Mouse (Mus musculus) CH12.LX (cell line): ENCODE data around the gene Osbp. TPM values are rescaled to one million over a fixed set of nuclear protein-coding genes. Genes with fewer than 3 reads are reported as not detected.

Source experiments
- DNase-seq: peaks from one replicate; pipeline ENCODE4 v3.0.0-alpha.2; 2013; ENCODE audit errors: extremely low read depth
- H3K27ac ChIP-seq: 2 replicates; pipeline ENCODE4 v1.5.1; 2012; ENCODE audit warnings: low read depth, mild to moderate bottlenecking, control low read depth, moderate library complexity; ENCODE audit not compliant: insufficient read depth
- H3K27me3 ChIP-seq: replicated peaks from 2 replicates; pipeline ENCODE3; 2012; ENCODE audit warnings: inconsistent platforms
- H3K36me3 ChIP-seq, 2 experiments: replicated peaks in 1 of 2; 2 replicates each; pipeline versions ENCODE3 to v1.6.1; 2012; ENCODE audit warnings: inconsistent platforms in 1 of 2, low read length in 1 of 2, mild to moderate bottlenecking in 1 of 2, mixed read lengths in 1 of 2, moderate library complexity in 1 of 2; ENCODE audit not compliant: control insufficient read depth in 1 of 2, insufficient read depth in 1 of 2
- H3K4me1 ChIP-seq, 2 experiments: 2 replicates each; pipeline ENCODE4 v1.6.1; 2012; ENCODE audit warnings: inconsistent platforms in 1 of 2, moderate library complexity in 1 of 2; ENCODE audit not compliant: insufficient read depth in 2 of 2, control insufficient read depth in 1 of 2
- H3K4me2 ChIP-seq: 2 replicates; pipeline ENCODE4 v1.6.1; 2012; ENCODE audit warnings: low read depth, mild to moderate bottlenecking, control low read depth; ENCODE audit not compliant: poor library complexity, insufficient read depth, severe bottlenecking
- H3K4me3 ChIP-seq, 3 experiments: fragments of 150-350 bp in 1 of 3; sonication (generic) in 1 of 3; replicated peaks in 1 of 3; 2 replicates each; pipeline versions ENCODE3 to v1.5.1; 2011 to 2012; ENCODE audit warnings: low read depth in 2 of 3, low read length in 2 of 3, mild to moderate bottlenecking in 2 of 3, moderate library complexity in 2 of 3, control low read depth in 1 of 3, improper control_type of control experiment in 1 of 3, inconsistent platforms in 1 of 3, mixed read lengths in 1 of 3; ENCODE audit not compliant: poor library complexity in 1 of 3
- H3K79me2 ChIP-seq: replicated peaks from 2 replicates; pipeline ENCODE4 v1.6.1; 2012; ENCODE audit warnings: mild to moderate bottlenecking, moderate library complexity; ENCODE audit not compliant: control insufficient read depth, poor library complexity, insufficient read depth, severe bottlenecking; ENCODE audit errors: extremely low read depth
- H3K9ac ChIP-seq: 2 replicates; pipeline ENCODE4 v1.6.1; 2012; ENCODE audit warnings: low read depth, mild to moderate bottlenecking, control low read depth, moderate library complexity; ENCODE audit not compliant: insufficient read depth
- H3K9me3 ChIP-seq: replicated peaks from 2 replicates; pipeline ENCODE3; 2012; ENCODE audit warnings: low read length, inconsistent platforms, mixed read lengths
- CTCF ChIP-seq, 2 experiments: IDR thresholded peaks in 1 of 2; conservative IDR thresholded peaks in 1 of 2; 2 replicates each; pipeline ENCODE4 v1.5.1; 2011 to 2012; ENCODE audit warnings: low read depth in 2 of 2, low read length in 2 of 2, improper control_type of control experiment in 1 of 2, inconsistent platforms in 1 of 2, mild to moderate bottlenecking in 1 of 2, moderate library complexity in 1 of 2
- E2F4 ChIP-seq: IDR thresholded peaks from 2 replicates; pipeline ENCODE4 v1.6.1; 2011; ENCODE audit warnings: low read depth, low read length, improper control_type of control experiment; ENCODE audit not compliant: insufficient replicate concordance
- ETS1 ChIP-seq: conservative IDR thresholded peaks from 2 replicates; pipeline ENCODE4 v1.6.1; 2012; ENCODE audit warnings: low read depth, mild to moderate bottlenecking, inconsistent platforms, low read length, improper control_type of control experiment, moderate library complexity
- IRF4 ChIP-seq: IDR thresholded peaks from 2 replicates; pipeline ENCODE4 v1.6.1; 2014; ENCODE audit warnings: low read depth, mild to moderate bottlenecking, inconsistent platforms, low read length, improper control_type of control experiment
- JUND ChIP-seq: conservative IDR thresholded peaks from 2 replicates; pipeline ENCODE4 v1.6.1; 2011; ENCODE audit warnings: low read depth, low read length, improper control_type of control experiment
- KAT2A ChIP-seq: IDR thresholded peaks from 2 replicates; pipeline ENCODE4 v1.6.1; 2012; ENCODE audit warnings: low read length, improper control_type of control experiment, inconsistent platforms; ENCODE audit not compliant: insufficient replicate concordance
- MAFK ChIP-seq: IDR thresholded peaks from 2 replicates; pipeline ENCODE4 v1.6.1; 2011; ENCODE audit warnings: low read length, improper control_type of control experiment; ENCODE audit not compliant: insufficient replicate concordance
- MEF2A ChIP-seq: IDR thresholded peaks from 2 replicates; pipeline ENCODE4 v1.6.1; 2014; ENCODE audit warnings: low read depth, mild to moderate bottlenecking, inconsistent platforms, low read length, improper control_type of control experiment, borderline replicate concordance
- MXI1 ChIP-seq: IDR thresholded peaks from 2 replicates; pipeline ENCODE4 v1.6.1; 2011; ENCODE audit warnings: mild to moderate bottlenecking, low read depth, low read length, improper control_type of control experiment
- MYC ChIP-seq: IDR thresholded peaks from 2 replicates; pipeline ENCODE4 v1.6.1; 2011; ENCODE audit warnings: low read depth, mild to moderate bottlenecking, improper control_type of control experiment, low read length
- NELFE ChIP-seq: IDR thresholded peaks from 2 replicates; pipeline ENCODE4 v1.6.1; 2011; ENCODE audit warnings: low read depth, low read length, improper control_type of control experiment
- NRF1 ChIP-seq: IDR thresholded peaks from 2 replicates; pipeline ENCODE4 v1.6.1; 2014; ENCODE audit warnings: low read depth, mild to moderate bottlenecking, inconsistent platforms, low read length, improper control_type of control experiment, moderate library complexity
- PAX5 ChIP-seq: IDR thresholded peaks from 2 replicates; pipeline ENCODE4 v1.6.1; 2012; ENCODE audit warnings: low read length, inconsistent platforms, mixed read lengths
- POLR2A ChIP-seq: IDR thresholded peaks from 2 replicates; pipeline ENCODE4 v1.6.1; 2011; ENCODE audit warnings: low read depth, mild to moderate bottlenecking, improper control_type of control experiment, low read length
- POLR2AphosphoS2 ChIP-seq: IDR thresholded peaks from 2 replicates; pipeline ENCODE4 v1.6.1; 2011; ENCODE audit warnings: low read depth, low read length, improper control_type of control experiment
- SIN3A ChIP-seq: IDR thresholded peaks from 2 replicates; pipeline ENCODE4 v1.6.1; 2012; ENCODE audit warnings: low read length, improper control_type of control experiment, inconsistent platforms
- SMC3 ChIP-seq: IDR thresholded peaks from 2 replicates; pipeline ENCODE4 v1.6.1; 2011; ENCODE audit warnings: low read depth, low read length, improper control_type of control experiment
- TBP ChIP-seq: conservative IDR thresholded peaks from 2 replicates; pipeline ENCODE4 v1.6.1; 2011; ENCODE audit warnings: low read depth, low read length, improper control_type of control experiment
- UBTF ChIP-seq: IDR thresholded peaks from 2 replicates; pipeline ENCODE4 v1.6.1; 2012; ENCODE audit warnings: low read depth, mild to moderate bottlenecking, inconsistent platforms, low read length, improper control_type of control experiment, moderate library complexity
- ZC3H11A ChIP-seq: IDR thresholded peaks from 2 replicates; pipeline ENCODE4 v1.6.1; 2012; ENCODE audit warnings: low read depth, mild to moderate bottlenecking, inconsistent platforms, low read length, improper control_type of control experiment
- ZKSCAN1 ChIP-seq: IDR thresholded peaks from 2 replicates; pipeline ENCODE4 v1.6.1; 2012; ENCODE audit warnings: low read depth, inconsistent platforms, low read length, improper control_type of control experiment, borderline replicate concordance
- ZMIZ1 ChIP-seq: IDR thresholded peaks from 2 replicates; pipeline ENCODE4 v1.6.1; 2012; ENCODE audit warnings: low read depth, mild to moderate bottlenecking, inconsistent platforms, low read length, improper control_type of control experiment
- dilution Hi-C: fragments of 300-500 bp; cut with MboI; formaldehyde crosslinking; loops from 2 replicates; pipeline ENCODE4 v1.14.3; 2020; ENCODE audit warnings: low sequenced_read_pairs; ENCODE audit not compliant: extremely low pct_unique_long_range_greater_than_20kb, extremely low pct_ligation_motif_present
- in situ Hi-C: fragments of 300-500 bp; cut with MboI; formaldehyde crosslinking; loops from 3 replicates; pipeline ENCODE4 v1.14.3; 2019; ENCODE audit warnings: low sequenced_read_pairs, low pct_ligation_motif_present, low pct_unique_long_range_greater_than_20kb, mixed read lengths
- polyA plus RNA-seq: library from polyadenylated mRNA; unstranded; fragments of >175 nt; gene quantifications from 2 replicates; pipeline ENCODE4 v1.2.1, GENCODE M21; 2012; ENCODE audit warnings: low read depth; ENCODE audit not compliant: insufficient read length
- total RNA-seq, 2 experiments: library from RNA; depleted of rRNA; stranded (reverse); fragments of 300-350 nt in 1 of 2; fragments of >200 nt in 1 of 2; gene quantifications; 2 replicates each; pipeline ENCODE4 v1.2.3; 2012 to 2014

Osbp gene
- total and polyA plus RNA-seq, 3 experiments = 20.6 to 25.0 (median 21.4) TPM

GRCm38 (mm10) chr19:11957846-11958245, 7.9 kb upstream of the Osbp start:
- no peak overlapping the region for H3K4me3 ChIP-seq
- peak overlapping the region; percentile 99 for H3K27ac ChIP-seq
- no peaks in the 10 kb centered on the region for H3K79me2 ChIP-seq
- peak overlapping the region; percentile 59 for H3K9ac ChIP-seq
- H3K4me1 ChIP-seq = peaks cover 14 to 19% of the 10 kb centered on the region in 2 experiments
- dilution Hi-C loops = no loop called here
- no peak for DNase-seq
- in situ Hi-C loops = loop anchor here (25.0 kb wide), 1 partner anchor 346 kb away; the partner anchor contains the start of genes Ms4a2 and Ms4a6d
- H3K27me3 ChIP-seq = no peaks in the 10 kb centered on the region
- TF ChIP-seq MAFK = no peak
- TF ChIP-seq SMC3 = no peak
- peak; percentile 65 for TF ChIP-seq SIN3A
- TF ChIP-seq MXI1 = 0 out of 2 replicates have a peak, but pooled peaks have one; percentile 41
- TF ChIP-seq ZKSCAN1 = no peak
- TF ChIP-seq MEF2A = peak; percentile 43; the same call in 1 of the 2 replicates
- no peak for TF ChIP-seq KAT2A
- no peak for TF ChIP-seq E2F4
- no peak for TF ChIP-seq ZMIZ1
- TF ChIP-seq UBTF = 0 out of 2 replicates have a peak, but pooled peaks have one; percentile 41
- TF ChIP-seq ZC3H11A = no peak
- no peak for TF ChIP-seq JUND
- 0 out of 2 replicates have a peak, but pooled peaks have one; percentile 2 for TF ChIP-seq MYC
- TF ChIP-seq POLR2A = no peak
- 0 out of 2 replicates have a peak, but pooled peaks have one; percentile 30 for TF ChIP-seq TBP
- peak; percentile 87 for TF ChIP-seq IRF4
- TF ChIP-seq ETS1 = 0 out of 2 replicates have a peak, but pooled peaks have one; percentile 20
- no peaks in the 10 kb centered on the region for H3K9me3 ChIP-seq
- H3K4me2 ChIP-seq = peak overlapping the region; percentile 72
- no peaks in the 10 kb centered on the region for H3K36me3 ChIP-seq

DNA sequence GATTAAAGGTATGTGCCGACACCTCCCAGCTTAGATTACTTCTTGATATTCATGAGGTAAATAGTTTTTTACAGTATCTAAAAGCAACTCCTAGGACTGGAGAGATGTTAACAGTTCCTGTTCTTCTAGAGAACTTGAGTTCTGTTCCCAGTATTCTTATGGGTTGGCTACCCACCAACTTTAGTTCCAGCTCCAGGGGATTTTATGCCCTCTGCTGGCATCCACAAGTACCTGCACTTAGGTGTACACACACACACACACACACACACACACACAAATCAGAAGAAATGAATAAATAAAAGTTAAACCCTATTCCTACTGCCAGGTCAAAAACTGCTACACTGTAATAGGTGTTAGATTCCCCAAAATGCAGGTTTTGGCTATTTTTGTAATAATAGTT, 1.5 kb upstream of the Osbp start:
- no peak for DNase-seq
- peaks cover 4 to 15% of the 10 kb centered on the region in 2 experiments for H3K36me3 ChIP-seq
- no peak overlapping the region for H3K4me2 ChIP-seq
- H3K9me3 ChIP-seq = no peaks in the 10 kb centered on the region
- in situ Hi-C loops (loop anchor here (25.0 kb wide), 1 partner anchor 352 kb away; the partner anchor contains the start of genes Ms4a2 and Ms4a6d), dilution Hi-C loops (no loop called here)
- TF ChIP-seq CTCF (conservative IDR thresholded peaks at IDR 0.05 in 1 of 2, IDR thresholded peaks at IDR 0.05 in 1 of 2; ENCODE audit: low read depth in 2 of 2, low read length in 2 of 2) (peak in 1 of 2 experiments; percentile 42; a peak in 2 of 4 replicates), POLR2AphosphoS2 (no peak), PAX5 (no peak), NELFE (no peak), NRF1 (no peak), E2F4 (0 out of 2 replicates have a peak, but pooled peaks have one; percentile 12), UBTF (no peak)
- H3K4me1 ChIP-seq = peaks cover 11 to 27% of the 10 kb centered on the region in 2 experiments
- peaks cover 24% of the 10 kb centered on the region for H3K79me2 ChIP-seq
- no peak overlapping the region for H3K27ac ChIP-seq
- H3K9ac ChIP-seq = no peak overlapping the region
- peak overlapping the region in 1 of 3 experiments; percentile 57 for H3K4me3 ChIP-seq
- no peaks in the 10 kb centered on the region for H3K27me3 ChIP-seq
